Mouse (Mus musculus): ENCODE measurements at regions not wholly inside any gene's neighbourhood (a gene's known extent, or its start where the extent isn't known, plus 50 kb on each side); places are given as distances from the start of the nearest gene placed in this dataset.
"Not testable (repeated sequence)": the region's sequence is repeated elsewhere in the genome, so short reads cannot be mapped to it uniquely, and the experiment has no call there.

GRCm38 (mm10) chr12:114009391-114009790 lies 465.7 kb downstream of the Adam6a start:
- no peak for DNase-seq (ENCODE audit: low read depth)

GRCm38 (mm10) chr12:114012860-114013259 lies 469.2 kb downstream of the Adam6a start:
- peak; percentile 68 for DNase-seq (ENCODE audit: low read depth)

GRCm38 (mm10) chr12:114037011-114037410 lies 493.3 kb downstream of the Adam6a start:
- DNase-seq (ENCODE audit: low read depth) = not testable (repeated sequence)

- peak; percentile 59 for DNase-seq (ENCODE audit: low read depth)
These were observed 504.3 kb downstream of the Adam6a start for GRCm38 (mm10) chr12:114047991-114048390.

GRCm38 (mm10) chr12:114053341-114053740 lies 509.6 kb downstream of the Adam6a start:
- DNase-seq (ENCODE audit: low read depth) = no peak

- peak; percentile 43 for DNase-seq (ENCODE audit: low read depth)
These were observed 515.9 kb downstream of the Adam6a start for GRCm38 (mm10) chr12:114059615-114060014.

- no peak for DNase-seq (ENCODE audit: low read depth)
These were observed 523.5 kb downstream of the Adam6a start for GRCm38 (mm10) chr12:114067166-114067565.

- not testable (repeated sequence) for DNase-seq (ENCODE audit: low read depth)
These were observed 565.0 kb downstream of the Adam6a start for GRCm38 (mm10) chr12:114108731-114109130.

- DNase-seq (ENCODE audit: low read depth) = no peak
These were observed 591.2 kb downstream of the Adam6a start for GRCm38 (mm10) chr12:114134897-114135296.

GRCm38 (mm10) chr12:114148779-114149178 lies 605.1 kb downstream of the Adam6a start:
- DNase-seq (ENCODE audit: low read depth) = no peak

- DNase-seq (ENCODE audit: low read depth) = no peak
These were observed 628.6 kb downstream of the Adam6a start for GRCm38 (mm10) chr12:114172305-114172704.

- no peak for DNase-seq (ENCODE audit: low read depth)
These were observed 655.8 kb downstream of the Adam6a start for GRCm38 (mm10) chr12:114199521-114199920.

- DNase-seq (ENCODE audit: low read depth) = peak; percentile 34
These were observed 678.8 kb downstream of the Adam6a start for GRCm38 (mm10) chr12:114222541-114222940.

All from naive thymus-derived CD4-positive, alpha-beta T cell, adult 2 months (primary cell).